Mouse (Mus musculus) effector memory CD4-positive, alpha-beta T cell, adult 7 months (primary cell): ENCODE results near the gene Dicer1. TPM values are rescaled to one million over a fixed set of nuclear protein-coding genes. Genes with fewer than 3 reads are reported as not detected.

Experiments used
- polyA plus RNA-seq: library from polyadenylated mRNA; unstranded; fragments of 100-300 nt; shearing (Covaris generic); gene quantifications from one replicate; pipeline ENCODE4 v1.2.1, GENCODE M21; 2017

Gene Dicer1
- polyA plus RNA-seq: 46.9 TPM

GRCm38 (mm10) chr12:104751814-104752765 is at the start of gene Dicer1:
Gene Dicer1 (minus strand): TSS chr12:104751952.

Other genes starting within 250 kb of the Dicer1 start
- not detected for gene Clmn, start 113.1 kb upstream of the Dicer1 start, polyA plus RNA-seq